Mouse (Mus musculus) erythroblast, embryonic 14.5 days (primary cell): ENCODE measurements at regions not wholly inside any gene's neighbourhood (a gene's known extent, or its start where the extent isn't known, plus 50 kb on each side); places are given as distances from the start of the nearest gene placed in this dataset.

Experiments
- GATA1 ChIP-seq: IDR thresholded peaks from 2 replicates; pipeline ENCODE4 v1.6.1; 2012; ENCODE audit warnings: low read length, inconsistent platforms, mixed read lengths
- TAL1 ChIP-seq: IDR thresholded peaks from 3 replicates; pipeline ENCODE4 v1.6.1; 2012; ENCODE audit warnings: low read length, inconsistent platforms, mixed read lengths

DNA sequence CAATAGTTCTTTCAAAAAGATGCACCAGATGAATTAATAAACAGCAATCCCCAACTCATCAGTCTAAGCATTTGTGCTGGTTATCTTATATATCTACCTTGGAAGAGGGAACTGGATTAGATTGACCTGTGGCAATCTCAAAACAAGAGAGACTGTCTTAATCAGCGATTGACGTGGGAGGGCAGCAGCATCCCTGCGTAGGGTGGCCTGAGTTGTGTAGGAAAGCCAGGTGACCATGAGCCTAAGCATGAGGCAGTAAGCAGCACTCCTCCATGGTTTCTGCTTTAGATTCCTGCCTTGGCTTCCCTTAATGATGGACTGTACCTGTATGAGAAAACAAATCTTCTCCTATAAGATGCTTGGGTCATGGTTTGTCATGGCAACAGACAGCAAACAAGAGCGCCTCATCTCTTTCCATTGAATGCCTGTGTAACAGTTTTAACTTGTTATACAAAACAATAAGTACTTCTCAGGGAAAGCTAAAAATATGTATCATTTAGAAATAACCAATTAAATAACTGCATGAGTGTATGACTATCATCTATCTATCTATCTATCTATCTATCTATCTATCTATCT lies 1311.5 kb upstream of the A1bg start:
- TF ChIP-seq GATA1 (no peak), TAL1 (no peak)
